Mouse (Mus musculus) bone marrow, adult 2 months (tissue): ENCODE data around the gene Etnk1.

ENCODE experiments used
- CTCF ChIP-seq: fragments of 200-500 bp; IDR thresholded peaks from 2 replicates; pipeline ENCODE4 v1.5.1; 2011; ENCODE audit warnings: low read length, control low read depth; ENCODE audit not compliant: control insufficient read depth, insufficient read depth
- POLR2A ChIP-seq: fragments of 200-500 bp; IDR thresholded peaks from 2 replicates; pipeline ENCODE4 v1.6.1; 2011; ENCODE audit warnings: low read depth, mild to moderate bottlenecking, control low read depth, low read length, borderline replicate concordance; ENCODE audit not compliant: control insufficient read depth

DNA sequence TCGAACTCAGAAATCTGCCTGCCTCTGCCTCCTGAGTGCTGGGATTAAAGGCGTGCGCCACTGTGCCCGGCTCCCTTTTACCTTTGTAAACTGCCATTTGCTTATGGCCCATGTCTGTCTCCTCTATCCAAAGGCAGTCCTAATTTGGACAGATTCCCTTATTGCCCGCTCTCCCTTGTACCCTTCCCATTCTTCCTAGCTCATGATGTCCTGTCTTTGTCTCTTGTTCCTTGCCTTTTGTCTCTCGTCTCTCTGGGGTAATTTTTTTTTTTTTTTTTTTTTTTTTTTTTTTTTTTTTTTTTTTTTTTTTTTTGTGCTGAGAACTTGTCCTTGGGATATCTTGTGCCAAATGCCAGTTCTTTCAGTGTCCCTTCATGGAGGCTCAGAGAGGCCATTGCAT, 46.4 kb downstream of the Etnk1 start:
- TF ChIP-seq CTCF (no peak), POLR2A (no peak)
